Mouse (Mus musculus): Measurements from ENCODE around the gene G6pc2. TPM values are rescaled to one million over a fixed set of nuclear protein-coding genes. Genes with fewer than 3 reads are reported as not detected.
A peak's percentile ranks its signal among the peaks of the same experiment; 100 is the strongest.

G6pc2 gene
- not detected for total RNA-seq (2021)
- long read RNA-seq: 0 reads

GRCm38 (mm10) chr2:69210773-69211172 is at the start of gene G6pc2:
Gene G6pc2 (plus strand): TSS chr2:69211073.
- DNase-seq (ENCODE audit: low spot score in 2 of 2): no peak

GRCm38 (mm10) chr2:69170395-69171077 is 40.3 kb upstream of the G6pc2 start:
- DNase-seq (ENCODE audit: low spot score in 2 of 2): peak in 1 of 2 experiments; percentile 11

GRCm38 (mm10) chr2:69175296-69175695 is 35.6 kb upstream of the G6pc2 start:
- peak in 1 of 2 experiments; percentile 48 for DNase-seq (ENCODE audit: low spot score in 2 of 2)

- DNase-seq (ENCODE audit: low spot score in 2 of 2): no peak
These were observed 31.2 kb upstream of the G6pc2 start for GRCm38 (mm10) chr2:69179721-69180120.

- DNase-seq (ENCODE audit: low spot score in 2 of 2): no peak
These were observed 22.9 kb upstream of the G6pc2 start for GRCm38 (mm10) chr2:69187990-69188389.

GRCm38 (mm10) chr2:69188732-69189131 is 22.1 kb upstream of the G6pc2 start:
- DNase-seq (ENCODE audit: low spot score in 2 of 2): peak in 1 of 2 experiments; percentile 54

GRCm38 (mm10) chr2:69189222-69189621 is 21.7 kb upstream of the G6pc2 start:
- DNase-seq (ENCODE audit: low spot score in 2 of 2): no peak

GRCm38 (mm10) chr2:69191059-69191458 is 19.8 kb upstream of the G6pc2 start:
- no peak for DNase-seq (ENCODE audit: low spot score in 2 of 2)

GRCm38 (mm10) chr2:69193555-69193954 is 17.3 kb upstream of the G6pc2 start:
- DNase-seq (ENCODE audit: low spot score in 2 of 2): no peak

GRCm38 (mm10) chr2:69205185-69205584 is 5.7 kb upstream of the G6pc2 start:
- DNase-seq (ENCODE audit: low spot score in 2 of 2): no peak

GRCm38 (mm10) chr2:69205791-69206351 is 5.0 kb upstream of the G6pc2 start, which contains the start of gene Spc25:
Gene Spc25 (minus strand): TSS chr2:69206194.
- DNase-seq (ENCODE audit: low spot score in 2 of 2): peak; percentile 87 to 93

- no peak for DNase-seq (ENCODE audit: low spot score in 2 of 2)
These were observed 4.3 kb upstream of the G6pc2 start for GRCm38 (mm10) chr2:69206523-69206922.

GRCm38 (mm10) chr2:69209684-69210083 is 1.2 kb upstream of the G6pc2 start:
- DNase-seq (ENCODE audit: low spot score in 2 of 2): no peak

- DNase-seq (ENCODE audit: low spot score in 2 of 2): no peak
These were observed 1.8 kb downstream of the G6pc2 start for GRCm38 (mm10) chr2:69212652-69213051.

GRCm38 (mm10) chr2:69215242-69215641 is 4.4 kb downstream of the G6pc2 start:
- no peak for DNase-seq (ENCODE audit: low spot score in 2 of 2)

- DNase-seq (ENCODE audit: low spot score in 2 of 2): no peak
These were observed 11.1 kb downstream of the G6pc2 start for GRCm38 (mm10) chr2:69221868-69222416.

- no peak for DNase-seq (ENCODE audit: low spot score in 2 of 2)
These were observed 11.9 kb downstream of the G6pc2 start for GRCm38 (mm10) chr2:69222815-69223214.

GRCm38 (mm10) chr2:69224724-69225123 is 13.9 kb downstream of the G6pc2 start:
- no peak for DNase-seq (ENCODE audit: low spot score in 2 of 2)

GRCm38 (mm10) chr2:69226876-69227275 is 16.0 kb downstream of the G6pc2 start:
- no peak for DNase-seq (ENCODE audit: low spot score in 2 of 2)

GRCm38 (mm10) chr2:69228635-69229034 is 17.8 kb downstream of the G6pc2 start:
- DNase-seq (ENCODE audit: low spot score in 2 of 2): no peak

GRCm38 (mm10) chr2:69230137-69230536 is 19.3 kb downstream of the G6pc2 start:
- no peak for DNase-seq (ENCODE audit: low spot score in 2 of 2)

- DNase-seq (ENCODE audit: low spot score in 2 of 2): no peak
These were observed 21.2 kb downstream of the G6pc2 start for GRCm38 (mm10) chr2:69232101-69232500.
